Mouse (Mus musculus) Patski (cell line): ENCODE data around the gene Phf11a. TPM values are rescaled to one million over a fixed set of nuclear protein-coding genes. Genes with fewer than 3 reads are reported as not detected.
A peak's percentile ranks its signal among the peaks of the same experiment; 100 is the strongest.

Experiments used
- ATAC-seq: fragments of 100-300 bp; one replicate; pipeline ENCODE4 v1.8.0; 2021
- CTCF ChIA-PET: fragments of 350-600 bp; sonication (Branson Sonifier 250); formaldehyde crosslinking; loops from one replicate; lab custom pipeline; 2022; ENCODE audit warnings: inconsistent platforms; lab: Charles Lee
- POLR2A ChIA-PET: fragments of 350-600 bp; sonication (Branson Sonifier 250); formaldehyde crosslinking; loops from one replicate; lab custom pipeline; 2022; ENCODE audit warnings: antibody characterized with exemption, inconsistent platforms; lab: Charles Lee
- DNase-seq: peaks from one replicate; pipeline ENCODE4 v3.0.0-alpha.2; 2011; ENCODE audit warnings: low read depth, low spot score
- H3K27me3 ChIP-seq: fragments of 371-371 bp; one replicate; pipeline ENCODE4 v1.5.1; 2021
- CTCF ChIP-seq: fragments of 100-300 bp; IDR thresholded peaks from one replicate; pipeline ENCODE4 v1.5.1; 2021
- in situ Hi-C: fragments of 300-500 bp; cut with MboI; formaldehyde crosslinking; loops from 3 replicates; pipeline ENCODE4 v1.11.1; 2018; ENCODE audit warnings: low pct_unique_long_range_greater_than_20kb, mixed read lengths
- polyA plus RNA-seq: library from polyadenylated mRNA; unstranded; gene quantifications from one replicate; pipeline ENCODE4 v1.2.3, GENCODE M21; 2021

Gene Phf11a
- polyA plus RNA-seq, 1 experiment from 2014 or later, result 0.36 TPM

- ChIA-PET POLR2A (no interaction called here), CTCF (no interaction called here)
- no peak for ATAC-seq
- in situ Hi-C loops, result loop anchor here (5.0 kb wide), 1 partner anchor 89 kb away; no protein-coding TSS in a partner anchor
- TF ChIP-seq CTCF, result no peak
- no peak for DNase-seq
- H3K27me3 ChIP-seq, result no peaks in the 10 kb centered on the region
Observed at GRCm38 (mm10) chr14:59233635-59234034, 63.7 kb downstream of the Phf11a start.

- DNase-seq (no peak), ATAC-seq (no peak)
- in situ Hi-C loops, result loop anchor here (5.0 kb wide), 1 partner anchor 90 kb away; no protein-coding TSS in a partner anchor
- peak; percentile 35 for TF ChIP-seq CTCF
- ChIA-PET CTCF (no interaction called here), POLR2A (no interaction called here)
- no peaks in the 10 kb centered on the region for H3K27me3 ChIP-seq
Observed at GRCm38 (mm10) chr14:59232003-59232402, 65.3 kb downstream of the Phf11a start.

- ChIA-PET POLR2A (no interaction called here), CTCF (interaction anchor here (1.2 to 1.4 kb wide), 2 partner anchors 10 to 21 kb away, joined by 3 read pairs; no protein-coding TSS in a partner anchor)
- in situ Hi-C loops, result loop anchor here (5.0 kb wide), 1 partner anchor 92 kb away; no protein-coding TSS in a partner anchor
- no peak for ATAC-seq
- H3K27me3 ChIP-seq, result no peaks in the 10 kb centered on the region
- DNase-seq, result no peak
- TF ChIP-seq CTCF, result no peak
Observed at GRCm38 (mm10) chr14:59230331-59230966, 66.9 kb downstream of the Phf11a start.

GRCm38 (mm10) chr14:59229822-59230221, 67.5 kb downstream of the Phf11a start:
- ChIA-PET CTCF (interaction anchor here (1.4 kb wide), 1 partner anchor 21 kb away, joined by 3 read pairs; no protein-coding TSS in a partner anchor), POLR2A (no interaction called here)
- TF ChIP-seq CTCF, result no peak
- H3K27me3 ChIP-seq, result no peaks in the 10 kb centered on the region
- in situ Hi-C loops, result loop anchor here (5.0 kb wide), 1 partner anchor 92 kb away; no protein-coding TSS in a partner anchor
- DNase-seq (no peak), ATAC-seq (no peak)

Other genes with a start within 250 kb of the Phf11a start
- not detected for gene 1700129C05Rik, start 154.6 kb downstream of the Phf11a start, polyA plus RNA-seq
- not detected for gene Gm5142, start 118.8 kb downstream of the Phf11a start, polyA plus RNA-seq
- gene Rcbtb1, start 96.3 kb downstream of the Phf11a start, polyA plus RNA-seq, result 29.5 TPM
- gene Gm6904, start 37.3 kb downstream of the Phf11a start, polyA plus RNA-seq, result 0.17 TPM
- gene Phf11b, start 43.8 kb upstream of the Phf11a start, polyA plus RNA-seq, result 0.59 TPM
- gene Phf11d, start 67.9 kb upstream of the Phf11a start, polyA plus RNA-seq, result 3.6 TPM
- 0.28 TPM for gene Phf11c, start 97.9 kb upstream of the Phf11a start, polyA plus RNA-seq
- gene Setdb2, start 143.4 kb upstream of the Phf11a start, polyA plus RNA-seq, result 5.6 TPM
- 24.8 TPM for gene Cab39l, start 143.4 kb upstream of the Phf11a start, polyA plus RNA-seq